Mouse (Mus musculus): ENCODE results near the gene Ptprr. TPM values are rescaled to one million over a fixed set of nuclear protein-coding genes. Genes with fewer than 3 reads are reported as not detected.

The Ptprr gene
- total and polyA plus RNA-seq, 3 experiments: 0.76 to 2.0 (median 1.8) TPM

GRCm38 (mm10) chr10:116006675-116007074, 11.3 kb upstream of the Ptprr start:
- H3K4me1 ChIP-seq (ENCODE audit: control insufficient read depth, insufficient read depth, low read length): no peaks in the 10 kb centered on the region
- intact Hi-C loops (cut with DNase I): no loop called here
- H3K27ac ChIP-seq: no peak overlapping the region
- 51% methylated on average over 6 of the region's 6 CpGs for WGBS
- H3K79me2 ChIP-seq (replicated peaks; ENCODE audit: control insufficient read depth, insufficient read depth, low read length): no peaks in the 10 kb centered on the region
- no peaks in the 10 kb centered on the region for H3K27me3 ChIP-seq (ENCODE audit: control insufficient read depth, insufficient read depth, low read length)
- H3K36me3 ChIP-seq (ENCODE audit: control insufficient read depth, insufficient read depth, low read length): no peaks in the 10 kb centered on the region
- H3K4me3 ChIP-seq: no peak overlapping the region
- no peak overlapping the region for H3K9ac ChIP-seq (ENCODE audit: low read depth, low read length)
- TF ChIP-seq POLR2A (IDR thresholded peaks at IDR 0.05; ENCODE audit: insufficient read depth, low read depth, low read length): no peak
- no peak for TF ChIP-seq CTCF (IDR thresholded peaks at IDR 0.05)
- no peak for TF ChIP-seq EP300 (IDR thresholded peaks at IDR 0.05; ENCODE audit: insufficient read depth, low read depth, low read length)
- DNase-seq: no peak

GRCm38 (mm10) chr10:116018480-116018891, 473 bp downstream of the Ptprr start:
- WGBS: 3% methylated on average over 17 of the region's 17 CpGs
- TF ChIP-seq CTCF (IDR thresholded peaks at IDR 0.05) (no peak), EP300 (IDR thresholded peaks at IDR 0.05; ENCODE audit: insufficient read depth, low read depth, low read length) (no peak), POLR2A (IDR thresholded peaks at IDR 0.05; ENCODE audit: insufficient read depth, low read depth, low read length) (no peak)
- Histone ChIP-seq H3K4me3 (no peak overlapping the region), H3K9ac (ENCODE audit: low read depth, low read length) (no peak overlapping the region), H3K36me3 (ENCODE audit: control insufficient read depth, insufficient read depth, low read length) (no peaks in the 10 kb centered on the region), H3K27me3 (ENCODE audit: control insufficient read depth, insufficient read depth, low read length) (peaks cover 2% of the 10 kb centered on the region; the same call in 1 of the 2 replicates), H3K27ac (no peak overlapping the region), H3K79me2 (replicated peaks; ENCODE audit: control insufficient read depth, insufficient read depth, low read length) (no peaks in the 10 kb centered on the region), H3K4me1 (ENCODE audit: control insufficient read depth, insufficient read depth, low read length) (peaks cover 2% of the 10 kb centered on the region; the same call in 1 of the 2 replicates)
- intact Hi-C loops (cut with DNase I): no loop called here
- no peak for DNase-seq

DNA sequence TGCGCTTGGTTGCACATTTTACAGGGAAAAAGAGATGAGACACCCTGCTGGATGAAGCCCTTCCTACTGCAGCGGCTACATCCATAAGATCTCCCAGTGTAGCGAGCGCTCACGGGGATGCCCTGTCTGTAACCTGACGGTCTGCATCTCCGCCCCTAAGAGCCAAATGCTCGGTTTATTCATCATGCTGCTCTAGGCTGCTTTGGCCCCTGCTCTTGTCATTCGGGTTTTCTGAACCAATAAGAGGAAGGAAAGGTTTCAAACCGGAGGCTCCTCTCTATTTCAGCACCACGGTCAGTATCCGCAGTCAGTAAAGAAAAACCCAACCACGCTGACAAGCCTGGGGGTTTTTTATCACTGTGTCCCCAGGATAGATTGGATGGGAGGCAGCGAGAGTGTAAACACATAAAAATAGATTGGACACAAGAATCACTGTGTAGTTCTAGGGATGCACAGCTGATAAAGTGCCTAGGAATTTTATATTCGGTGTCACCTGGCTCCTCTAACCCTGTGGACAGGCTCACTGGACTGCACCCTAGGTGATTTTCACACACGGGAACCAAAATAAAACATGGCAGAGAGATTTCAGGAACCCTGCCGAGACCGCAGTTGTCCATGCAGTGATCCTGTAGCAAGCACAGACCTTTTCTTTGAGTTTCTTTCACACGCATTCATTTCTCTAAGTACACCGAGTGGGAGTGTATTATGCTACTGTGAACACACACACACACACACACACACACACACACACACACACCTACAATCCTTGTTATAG, 1.3 kb downstream of the Ptprr start:
- Histone ChIP-seq H3K79me2 (replicated peaks; ENCODE audit: control insufficient read depth, insufficient read depth, low read length) (no peaks in the 10 kb centered on the region), H3K4me3 (no peak overlapping the region), H3K9ac (ENCODE audit: low read depth, low read length) (no peak overlapping the region), H3K27ac (no peak overlapping the region), H3K27me3 (ENCODE audit: control insufficient read depth, insufficient read depth, low read length) (peaks cover 2% of the 10 kb centered on the region; the same call in 1 of the 2 replicates), H3K4me1 (ENCODE audit: control insufficient read depth, insufficient read depth, low read length) (peaks cover 2% of the 10 kb centered on the region; the same call in 1 of the 2 replicates), H3K36me3 (ENCODE audit: control insufficient read depth, insufficient read depth, low read length) (no peaks in the 10 kb centered on the region)
- TF ChIP-seq EP300 (IDR thresholded peaks at IDR 0.05; ENCODE audit: insufficient read depth, low read depth, low read length) (no peak), CTCF (IDR thresholded peaks at IDR 0.05) (no peak), POLR2A (IDR thresholded peaks at IDR 0.05; ENCODE audit: insufficient read depth, low read depth, low read length) (no peak)
- intact Hi-C loops (cut with DNase I): no loop called here
- WGBS: 10% methylated on average over 20 of the region's 20 CpGs
- no peak for DNase-seq

DNA sequence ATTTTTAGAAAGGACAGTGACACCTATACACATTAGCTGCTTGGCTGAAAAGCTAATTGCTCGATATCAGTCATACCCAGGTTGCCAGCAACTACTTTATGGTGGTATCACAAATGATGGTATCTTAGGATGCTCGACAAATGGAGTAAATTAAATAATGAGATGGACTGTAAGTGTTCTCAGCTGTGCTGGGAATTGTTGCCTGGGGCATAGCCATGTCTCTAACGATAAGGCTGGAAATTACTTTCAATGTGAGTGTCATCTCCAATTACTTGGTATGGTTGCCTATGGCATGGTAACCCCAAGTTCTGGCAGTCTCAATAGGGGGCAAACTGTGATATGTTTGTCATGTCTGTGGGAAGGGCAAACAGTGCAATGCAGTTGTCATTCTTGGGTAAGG, 3.1 kb downstream of the Ptprr start:
- WGBS: 57% methylated on average over 3 of the region's 3 CpGs
- H3K36me3 ChIP-seq (ENCODE audit: control insufficient read depth, insufficient read depth, low read length): no peaks in the 10 kb centered on the region
- intact Hi-C loops (cut with DNase I): no loop called here
- H3K27ac ChIP-seq: no peak overlapping the region
- H3K4me1 ChIP-seq (ENCODE audit: control insufficient read depth, insufficient read depth, low read length): peaks cover 2% of the 10 kb centered on the region; the same call in 1 of the 2 replicates
- H3K79me2 ChIP-seq (replicated peaks; ENCODE audit: control insufficient read depth, insufficient read depth, low read length): no peaks in the 10 kb centered on the region
- no peak overlapping the region for H3K9ac ChIP-seq (ENCODE audit: low read depth, low read length)
- peaks cover 2% of the 10 kb centered on the region; the same call in 1 of the 2 replicates for H3K27me3 ChIP-seq (ENCODE audit: control insufficient read depth, insufficient read depth, low read length)
- DNase-seq: no peak
- H3K4me3 ChIP-seq: no peak overlapping the region
- no peak for TF ChIP-seq EP300 (IDR thresholded peaks at IDR 0.05; ENCODE audit: insufficient read depth, low read depth, low read length)
- no peak for TF ChIP-seq CTCF (IDR thresholded peaks at IDR 0.05)
- no peak for TF ChIP-seq POLR2A (IDR thresholded peaks at IDR 0.05; ENCODE audit: insufficient read depth, low read depth, low read length)

GRCm38 (mm10) chr10:116038150-116038549, 20.1 kb downstream of the Ptprr start:
- 83% methylated on average over 1 of the region's 1 CpGs for WGBS
- Histone ChIP-seq H3K36me3 (ENCODE audit: control insufficient read depth, insufficient read depth, low read length) (no peaks in the 10 kb centered on the region), H3K27ac (no peak overlapping the region), H3K4me3 (no peak overlapping the region), H3K27me3 (ENCODE audit: control insufficient read depth, insufficient read depth, low read length) (no peaks in the 10 kb centered on the region), H3K9ac (ENCODE audit: low read depth, low read length) (no peak overlapping the region), H3K4me1 (ENCODE audit: control insufficient read depth, insufficient read depth, low read length) (no peaks in the 10 kb centered on the region), H3K79me2 (replicated peaks; ENCODE audit: control insufficient read depth, insufficient read depth, low read length) (no peaks in the 10 kb centered on the region)
- TF ChIP-seq POLR2A (IDR thresholded peaks at IDR 0.05; ENCODE audit: insufficient read depth, low read depth, low read length) (no peak), EP300 (IDR thresholded peaks at IDR 0.05; ENCODE audit: insufficient read depth, low read depth, low read length) (no peak)
- no peak for DNase-seq
- intact Hi-C loops (cut with DNase I): no loop called here

DNA sequence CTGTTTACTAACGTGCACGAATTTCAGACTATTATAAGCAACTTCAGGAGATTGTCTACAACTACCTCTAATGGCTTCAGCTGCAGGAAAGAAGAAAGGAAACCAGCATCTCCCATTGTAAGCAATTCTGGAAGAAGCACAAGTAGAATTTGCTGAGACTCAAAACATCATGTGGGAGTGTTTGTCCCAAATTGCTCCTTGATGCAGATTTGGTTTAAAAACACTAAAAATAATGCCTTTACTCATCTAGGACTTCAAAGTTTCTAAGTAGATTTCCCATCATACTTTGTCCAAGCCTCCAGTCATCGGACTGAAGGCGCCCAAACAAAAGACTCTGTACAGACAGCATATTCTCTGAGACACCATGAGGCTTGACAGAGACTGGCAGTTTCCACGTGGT, 57.9 kb downstream of the Ptprr start:
- intact Hi-C loops (cut with DNase I): no loop called here
- DNase-seq: no peak
- TF ChIP-seq EP300 (IDR thresholded peaks at IDR 0.05; ENCODE audit: insufficient read depth, low read depth, low read length) (no peak), POLR2A (IDR thresholded peaks at IDR 0.05; ENCODE audit: insufficient read depth, low read depth, low read length) (no peak), CTCF (IDR thresholded peaks at IDR 0.05) (no peak)

More for the DNA sequence above, 57.9 kb downstream of the Ptprr start:
- Histone ChIP-seq H3K27me3 (ENCODE audit: control insufficient read depth, insufficient read depth, low read length) (no peaks in the 10 kb centered on the region), H3K9ac (ENCODE audit: low read depth, low read length) (no peak overlapping the region), H3K36me3 (ENCODE audit: control insufficient read depth, insufficient read depth, low read length) (no peaks in the 10 kb centered on the region), H3K4me3 (no peak overlapping the region), H3K4me1 (ENCODE audit: control insufficient read depth, insufficient read depth, low read length) (no peaks in the 10 kb centered on the region), H3K79me2 (replicated peaks; ENCODE audit: control insufficient read depth, insufficient read depth, low read length) (no peaks in the 10 kb centered on the region), H3K27ac (no peak overlapping the region)
- WGBS: 71% methylated on average over 5 of the region's 5 CpGs

Measured in heart, adult 2 months (tissue).